Mouse (Mus musculus): ENCODE measurements around the gene Mxra7. TPM values are rescaled to one million over a fixed set of nuclear protein-coding genes. Genes with fewer than 3 reads are reported as not detected.
A peak's percentile ranks its signal among the peaks of the same experiment; 100 is the strongest.

Mxra7 gene
- total RNA-seq, 1 experiment from 2014 or later: 0.46 TPM

DNA sequence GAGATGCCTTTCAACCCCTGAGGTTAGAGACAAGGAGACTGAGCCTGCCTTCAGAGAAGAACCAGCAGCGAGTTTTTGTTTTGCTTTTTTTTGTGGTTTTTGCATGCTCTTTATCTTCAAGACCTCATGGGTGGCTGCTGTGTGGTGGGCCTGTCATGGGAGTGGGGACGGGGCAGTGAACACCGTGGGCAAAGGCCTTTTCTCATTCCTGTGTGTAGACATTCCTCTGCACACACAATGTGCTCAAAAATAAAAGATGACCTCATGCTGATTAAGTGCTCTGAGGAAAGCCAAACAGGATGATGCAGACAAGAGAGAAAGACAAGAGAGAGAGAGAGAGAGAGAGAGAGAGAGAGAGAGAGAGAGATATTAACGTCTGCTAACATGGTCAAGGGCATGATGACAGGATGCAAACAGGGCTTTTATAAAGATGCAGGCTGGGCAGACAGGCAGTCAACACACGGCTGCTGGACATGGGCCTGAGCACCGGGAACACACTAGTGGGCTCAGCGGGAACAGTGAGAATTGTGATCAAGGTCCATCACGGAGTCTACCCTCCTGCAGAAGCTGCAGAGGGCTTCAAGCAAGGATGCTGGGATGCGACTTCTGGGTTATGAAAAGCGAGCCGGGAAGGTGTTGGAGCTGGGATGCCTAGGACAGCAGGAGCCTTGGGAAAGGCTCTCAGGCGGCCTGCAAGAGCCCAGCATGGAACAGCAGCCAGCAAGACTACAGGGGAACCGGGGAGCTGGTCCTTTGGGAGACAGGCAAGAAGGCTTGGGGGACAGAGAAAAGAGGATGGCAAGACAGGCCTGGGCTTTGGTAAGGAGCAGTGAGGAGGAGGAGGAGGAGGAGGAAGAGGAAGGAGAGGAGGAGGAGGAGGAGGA, 6.5 kb downstream of the Mxra7 start:
- ATAC-seq (replicated peaks; ENCODE audit: low read depth, poor library complexity, severe bottlenecking): no peak

DNA sequence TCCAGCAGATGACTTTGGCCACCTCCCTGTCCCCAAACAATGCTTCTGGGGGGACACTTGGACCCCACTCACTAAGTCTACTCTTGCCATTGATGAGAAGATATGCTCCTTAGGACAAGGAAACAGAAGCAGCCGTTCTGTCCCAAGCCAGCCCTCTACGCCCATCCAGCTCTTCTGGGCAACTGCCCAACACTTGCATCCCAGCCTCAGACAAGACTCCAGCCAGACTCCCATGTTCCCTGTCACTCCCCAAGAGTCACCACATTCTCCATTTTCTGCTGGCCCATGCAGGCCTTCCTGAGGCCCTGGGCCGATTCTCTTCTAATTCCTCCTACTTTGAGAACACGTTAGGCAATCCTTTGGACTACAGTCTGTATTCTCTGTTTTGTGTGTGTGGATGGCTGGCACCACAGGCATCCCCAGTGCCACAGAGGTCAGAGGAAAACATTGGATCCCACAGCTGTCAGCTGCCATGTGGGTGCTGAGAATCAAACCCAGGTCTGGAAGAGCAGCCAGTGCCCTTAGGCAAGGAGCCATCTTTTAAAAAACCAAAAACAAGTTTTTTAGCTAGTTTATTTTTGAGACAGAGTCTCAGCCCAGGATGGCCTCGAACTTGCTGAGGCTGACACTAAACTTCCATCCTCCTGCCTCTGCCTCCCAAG, 7.8 kb downstream of the Mxra7 start:
- no peak for ATAC-seq (replicated peaks; ENCODE audit: low read depth, poor library complexity, severe bottlenecking)

DNA sequence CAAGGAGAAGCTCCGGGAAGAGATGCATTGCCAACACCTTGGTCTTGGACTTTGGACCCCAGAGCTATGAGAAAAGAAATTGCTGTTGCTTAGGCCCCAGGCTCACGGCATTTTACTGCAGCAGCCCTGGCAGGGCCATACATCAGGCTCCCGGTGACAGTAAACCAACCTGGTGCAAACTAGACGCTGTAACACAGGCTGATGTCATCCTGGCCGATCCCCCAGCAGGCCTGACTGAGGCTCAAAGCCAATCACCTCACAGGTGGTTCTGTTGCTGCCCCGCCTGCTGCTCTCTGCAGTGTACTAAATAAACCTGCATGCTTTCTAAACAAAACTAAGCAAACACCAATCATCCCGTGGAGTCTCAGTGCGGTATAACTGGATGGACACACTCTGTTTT, 9.1 kb downstream of the Mxra7 start:
- no peak for ATAC-seq (replicated peaks; ENCODE audit: low read depth, poor library complexity, severe bottlenecking)

DNA sequence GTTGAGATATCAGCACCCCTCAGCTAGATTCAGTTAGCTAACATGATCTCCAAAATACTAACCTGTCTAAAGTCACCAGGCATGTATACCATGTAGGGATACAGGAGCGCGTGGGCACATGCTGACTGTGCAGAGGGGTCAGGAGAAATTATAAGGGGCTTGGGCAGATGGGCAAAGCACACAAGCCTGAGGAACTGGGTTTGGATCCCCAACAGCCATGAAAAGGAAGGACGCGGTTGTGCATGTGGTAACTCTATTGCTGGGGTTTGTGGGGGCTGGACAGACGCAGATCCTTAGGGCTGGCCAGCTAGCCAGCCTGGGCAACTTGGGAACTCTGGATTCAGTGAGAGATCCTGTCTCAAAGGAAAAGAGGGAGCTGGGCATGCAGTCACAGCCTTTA, 10.3 kb downstream of the Mxra7 start:
- ATAC-seq (replicated peaks; ENCODE audit: low read depth, poor library complexity, severe bottlenecking): no peak

DNA sequence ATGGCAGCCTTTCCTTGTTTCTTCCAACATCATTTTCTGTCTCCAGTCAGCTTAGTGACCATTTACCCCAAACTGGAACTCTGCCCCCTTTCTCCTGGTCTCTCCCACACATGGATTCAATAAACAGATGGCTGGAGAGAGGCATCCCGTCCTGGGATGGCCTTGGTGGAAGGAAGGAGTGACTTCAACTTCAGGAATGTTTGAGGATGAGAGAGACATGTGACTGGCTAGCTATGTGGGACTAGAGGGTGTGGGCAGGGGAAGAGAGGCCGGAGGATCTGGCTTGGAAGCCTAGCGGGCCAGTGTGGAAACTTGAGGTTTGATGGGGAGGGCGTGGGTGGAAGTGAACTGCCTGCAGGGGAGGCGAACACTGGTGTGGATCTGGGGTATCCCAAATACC, 11.1 kb downstream of the Mxra7 start:
- no peak for ATAC-seq (replicated peaks; ENCODE audit: low read depth, poor library complexity, severe bottlenecking)

DNA sequence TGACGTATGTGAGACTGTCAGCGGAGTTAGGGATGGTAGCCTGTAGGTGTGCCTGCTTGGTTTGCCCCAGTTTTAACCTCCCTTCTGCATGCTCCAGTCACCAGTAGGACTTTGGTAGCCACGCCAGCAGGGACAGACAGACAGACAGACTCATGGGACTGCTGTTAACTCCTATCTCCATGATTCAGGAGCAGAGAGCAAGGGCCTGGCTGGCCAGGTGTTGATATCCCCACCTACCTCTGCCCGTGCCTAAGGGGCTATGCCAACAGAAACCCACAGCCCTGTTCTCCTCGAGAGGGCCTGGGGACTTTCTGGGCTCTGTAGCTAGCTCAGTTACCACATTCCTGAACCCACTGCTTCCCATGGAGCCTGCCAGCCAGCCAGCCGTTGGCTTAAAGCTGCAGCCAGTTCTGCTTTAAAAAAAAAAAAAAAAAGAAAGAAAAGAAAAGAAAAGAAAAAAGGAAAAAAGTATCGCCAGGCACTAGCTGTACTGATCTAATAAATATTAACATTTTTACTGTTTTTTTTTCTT, 12.9 kb downstream of the Mxra7 start:
- no peak for ATAC-seq (replicated peaks; ENCODE audit: low read depth, poor library complexity, severe bottlenecking)

DNA sequence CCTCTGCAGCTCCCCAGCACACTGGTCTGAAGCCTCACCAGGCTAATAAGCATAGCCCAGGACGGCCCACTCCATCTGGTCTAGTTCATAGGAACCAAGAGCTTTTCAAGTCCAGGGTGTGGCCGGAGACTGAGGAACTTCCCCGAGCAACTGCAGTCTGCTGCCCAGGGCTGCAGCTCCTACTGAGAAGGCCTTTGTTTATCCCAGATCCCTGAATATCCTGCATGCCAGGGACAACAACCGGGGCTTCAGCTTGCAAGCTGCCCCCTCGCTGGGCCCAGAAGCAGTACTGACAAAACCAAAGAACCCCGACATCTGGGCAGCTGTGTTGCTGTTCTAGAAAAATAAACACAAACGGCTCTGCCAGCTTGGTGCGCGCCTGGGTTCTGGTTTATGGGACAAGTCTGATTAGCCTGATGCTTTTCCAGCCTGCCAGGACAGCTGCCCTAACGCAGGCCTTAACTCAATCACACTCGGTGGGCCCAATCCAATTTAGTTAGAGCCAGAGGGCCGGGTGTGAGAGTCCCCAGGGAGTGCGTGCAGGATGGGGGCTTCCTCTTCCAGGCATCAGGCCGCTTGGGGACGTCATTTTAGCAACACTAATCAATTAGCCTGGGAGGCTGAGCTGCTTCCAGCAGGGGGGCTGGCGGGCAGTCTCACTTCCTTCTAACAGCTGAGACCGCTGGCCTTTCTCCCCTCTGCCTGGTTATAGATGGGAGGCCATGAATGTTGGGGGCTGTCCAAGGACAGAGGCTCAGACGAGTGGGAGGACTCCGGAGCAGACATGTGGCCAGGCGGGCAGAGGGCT, 13.6 kb downstream of the Mxra7 start:
- ATAC-seq (replicated peaks; ENCODE audit: low read depth, poor library complexity, severe bottlenecking): peak; percentile 19; the same call in 1 of the 2 replicates

DNA sequence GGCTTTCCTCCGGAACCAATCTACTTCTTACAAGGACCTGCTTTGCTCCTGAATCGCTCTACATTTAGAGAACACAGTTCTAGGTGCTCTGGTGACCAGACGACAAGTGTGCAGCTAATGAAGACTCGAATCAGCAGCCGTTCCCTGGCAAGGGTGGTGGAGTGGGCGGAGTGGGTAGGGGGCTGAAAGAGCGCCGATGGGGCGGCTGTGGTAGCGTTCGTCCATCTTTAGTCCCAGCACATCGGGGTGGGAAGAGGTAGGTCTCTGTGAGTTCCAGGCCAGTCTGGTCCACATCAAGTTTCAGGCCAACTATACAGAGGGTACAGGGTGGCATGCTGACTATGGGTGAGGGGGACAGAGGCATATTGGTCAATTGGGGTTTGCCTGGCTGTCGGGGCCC, 14.2 kb downstream of the Mxra7 start:
- ATAC-seq (replicated peaks; ENCODE audit: low read depth, poor library complexity, severe bottlenecking): no peak

DNA sequence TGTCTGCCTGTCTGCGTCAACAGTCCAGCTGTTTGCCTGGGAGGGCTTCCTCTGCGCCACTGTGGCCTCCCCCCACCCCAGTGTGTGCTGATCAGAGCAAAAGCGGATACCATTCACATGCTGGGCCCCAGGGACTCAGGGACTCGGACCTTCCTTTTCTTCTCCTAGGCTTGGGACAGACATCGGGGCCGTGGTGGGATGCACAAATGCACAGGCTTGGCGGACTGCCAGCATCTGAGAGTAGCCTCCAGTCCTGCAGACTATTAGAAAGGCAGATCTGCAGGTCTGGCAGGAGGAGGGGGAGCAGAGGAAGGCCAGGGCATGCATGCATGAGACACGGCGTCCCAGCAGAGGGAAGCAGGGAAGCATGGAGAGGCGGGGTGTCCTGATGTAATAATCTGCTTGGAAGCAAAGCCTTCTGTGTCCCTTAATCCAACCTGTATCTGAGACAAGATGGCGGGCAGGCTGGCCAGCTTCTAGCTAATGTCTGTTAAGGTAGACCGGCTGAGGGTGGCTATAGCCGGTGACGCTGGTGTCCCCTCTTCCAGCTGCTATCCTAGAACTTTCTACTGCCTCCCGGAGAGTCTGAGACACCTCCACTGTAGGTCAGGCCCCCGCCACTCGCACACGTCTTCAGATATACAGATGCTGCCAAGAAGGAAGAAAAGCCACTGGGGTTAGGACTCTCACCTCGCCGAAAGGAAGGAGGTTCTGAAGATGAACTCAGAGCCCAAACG, 14.9 kb downstream of the Mxra7 start:
- no peak for ATAC-seq (replicated peaks; ENCODE audit: low read depth, poor library complexity, severe bottlenecking)

DNA sequence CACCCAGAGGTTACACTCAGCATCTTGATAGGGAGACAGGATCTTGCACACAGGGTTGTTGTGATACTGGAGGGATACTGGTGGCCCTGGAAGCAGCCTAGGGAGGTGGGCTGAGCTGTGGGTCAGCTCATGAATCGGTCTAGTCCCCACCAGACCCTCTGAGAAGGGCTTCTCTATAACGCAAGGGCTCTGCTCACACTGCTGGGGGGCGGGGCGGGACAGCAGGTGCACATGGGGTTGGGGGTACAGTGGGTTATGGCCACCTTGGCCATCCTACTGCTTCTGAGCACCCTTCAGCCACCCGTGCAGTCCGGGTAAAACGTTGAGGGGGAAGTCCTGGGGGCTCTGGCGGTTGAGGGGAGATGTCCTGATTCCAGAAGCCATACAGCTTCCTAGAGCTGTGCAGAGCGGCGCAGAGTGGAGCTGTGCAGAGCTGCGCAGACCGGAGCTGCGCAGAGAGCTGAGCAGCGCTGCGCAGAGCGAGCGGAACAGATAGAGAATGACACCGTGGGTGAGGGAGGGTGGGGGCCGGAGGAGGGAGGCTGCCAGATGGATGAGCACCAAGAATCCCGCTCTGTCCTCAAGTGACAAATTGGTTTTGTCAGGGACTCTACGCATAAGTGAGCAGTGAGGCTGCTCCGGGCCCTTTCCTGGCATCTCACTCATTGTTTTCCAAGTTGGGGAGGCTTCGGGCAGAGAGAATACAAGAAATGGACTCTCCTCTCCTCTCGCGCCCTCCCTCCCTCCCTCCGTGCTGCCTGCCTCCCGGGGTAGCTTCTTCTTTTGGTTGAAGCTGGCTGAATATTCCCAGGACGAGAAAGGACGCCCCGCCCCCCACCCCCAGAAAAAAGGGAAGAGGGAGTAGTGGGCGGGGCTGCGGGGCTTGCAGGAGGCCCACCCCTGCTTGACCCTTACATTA, 16.6 kb downstream of the Mxra7 start:
- ATAC-seq (replicated peaks; ENCODE audit: low read depth, poor library complexity, severe bottlenecking): peak; percentile 72

DNA sequence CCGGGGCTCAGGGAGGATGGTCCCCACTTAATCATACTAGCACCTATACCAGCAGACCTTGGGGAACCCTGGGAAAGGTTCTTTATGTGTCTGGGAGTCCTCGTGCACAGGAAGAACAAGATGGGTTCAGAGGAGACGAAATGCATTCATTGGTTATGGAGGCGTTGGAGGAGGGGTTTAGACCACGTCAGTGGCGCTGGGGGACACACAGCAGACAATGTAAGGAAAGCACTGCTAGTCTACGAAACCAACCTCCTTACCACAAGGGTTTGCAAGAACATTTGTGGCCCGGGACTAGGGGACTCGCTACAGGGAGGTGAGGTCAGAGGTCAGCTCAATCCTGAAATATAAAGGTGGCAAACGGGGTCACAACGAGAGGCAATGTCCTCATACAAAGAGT, 17.3 kb downstream of the Mxra7 start:
- ATAC-seq (replicated peaks; ENCODE audit: low read depth, poor library complexity, severe bottlenecking): no peak

DNA sequence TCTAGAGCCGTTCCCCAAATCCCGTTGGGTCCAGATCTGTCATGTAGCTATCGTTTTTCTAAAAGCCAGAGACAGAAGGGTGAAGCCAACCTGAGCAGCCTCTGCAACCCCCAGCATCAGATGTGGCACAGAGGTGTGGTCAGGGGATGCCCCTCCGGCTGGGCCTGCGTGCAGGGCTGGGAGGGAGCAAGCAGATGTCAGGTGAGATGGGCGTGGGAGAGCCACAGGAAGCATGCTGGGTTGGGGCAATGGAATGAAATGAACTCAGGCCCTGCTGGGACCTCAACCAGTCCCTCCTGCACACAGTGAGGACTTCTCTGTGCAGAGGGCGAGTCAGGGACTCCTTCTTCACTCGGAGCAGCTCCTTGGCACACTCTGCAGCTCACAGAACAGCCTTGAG, 18.3 kb downstream of the Mxra7 start:
- no peak for ATAC-seq (replicated peaks; ENCODE audit: low read depth, poor library complexity, severe bottlenecking)

DNA sequence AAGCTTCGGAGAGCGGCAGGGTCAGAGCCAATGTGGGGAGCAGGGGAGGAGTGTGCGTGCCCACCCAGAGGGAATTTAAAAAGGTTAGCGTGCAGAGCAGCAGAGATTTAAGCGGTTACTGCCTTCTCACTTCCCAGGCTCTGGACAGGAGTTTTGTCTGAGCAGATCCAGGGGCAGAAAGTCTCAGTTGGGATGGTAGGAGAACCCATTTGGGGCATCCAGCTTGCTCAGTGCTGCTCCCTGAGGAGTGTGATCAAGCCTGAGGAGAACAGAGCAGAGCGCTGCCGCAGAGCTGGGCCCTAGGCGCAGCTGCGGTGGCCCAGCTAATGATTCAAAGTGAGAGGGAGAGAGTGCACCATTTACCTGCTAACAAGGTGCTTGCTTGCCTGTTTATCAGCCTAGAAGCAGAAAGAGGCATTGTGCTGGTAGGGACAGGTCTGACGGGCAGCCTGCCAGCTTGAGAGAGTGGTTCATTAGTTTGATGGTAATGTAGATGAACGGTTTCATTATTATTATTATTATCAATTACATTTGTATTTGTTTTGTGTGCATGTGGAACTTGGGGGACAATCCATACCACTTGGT, 18.9 kb downstream of the Mxra7 start:
- ATAC-seq (replicated peaks; ENCODE audit: low read depth, poor library complexity, severe bottlenecking): no peak

DNA sequence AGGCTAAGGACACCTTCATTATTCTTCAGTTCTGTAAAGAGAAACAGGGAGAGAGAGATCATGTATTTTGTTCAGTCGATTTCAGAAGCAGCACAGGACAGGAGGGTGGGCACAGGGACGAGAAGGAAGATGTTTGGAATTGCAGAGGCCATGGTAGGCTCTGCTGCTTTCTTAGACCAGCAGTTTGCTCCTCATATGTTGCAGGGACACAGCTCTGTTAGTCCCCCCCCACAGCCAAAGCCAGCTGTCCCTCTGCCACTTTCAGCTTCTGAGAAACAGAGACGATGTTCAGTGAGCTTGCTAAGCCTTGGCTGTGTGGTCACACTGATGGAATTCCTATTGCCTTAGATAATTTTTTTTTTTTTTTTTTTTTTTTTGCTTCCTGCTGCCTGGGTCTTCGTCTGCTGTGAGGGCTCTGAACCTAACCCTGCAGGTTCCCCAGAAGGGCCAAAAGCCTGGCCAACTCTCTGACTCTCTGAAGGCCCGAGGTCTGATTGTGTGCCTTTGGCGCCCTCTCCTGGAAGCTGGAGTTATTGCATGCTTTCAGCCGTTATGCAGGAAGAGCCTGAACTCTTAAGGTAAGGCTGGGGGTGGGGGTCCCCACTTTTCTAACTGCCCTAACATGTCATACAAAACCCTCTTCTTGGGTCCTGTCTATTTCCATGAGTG, 19.8 kb downstream of the Mxra7 start:
- ATAC-seq (replicated peaks; ENCODE audit: low read depth, poor library complexity, severe bottlenecking): peak; percentile 77

DNA sequence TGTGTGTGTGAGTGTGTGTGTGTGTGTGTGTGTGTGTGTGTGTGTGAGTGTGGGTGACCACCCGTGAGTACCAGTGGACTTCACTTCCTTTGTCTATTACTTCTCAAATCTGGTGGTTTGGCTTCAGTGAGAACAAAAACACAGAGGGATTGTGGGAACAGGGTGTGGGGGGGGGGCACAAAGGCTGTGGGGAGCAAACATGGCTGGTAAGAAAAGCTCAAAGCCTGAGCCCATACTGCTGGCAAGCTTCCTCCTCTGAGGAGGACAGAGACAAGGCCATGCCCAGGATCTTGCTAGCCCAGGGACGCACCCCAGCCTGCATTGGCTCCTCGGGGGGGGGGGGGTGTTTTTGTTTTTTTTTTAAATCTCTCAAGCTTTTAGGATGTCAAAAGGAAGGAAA, 20.3 kb downstream of the Mxra7 start:
- no peak for ATAC-seq (replicated peaks; ENCODE audit: low read depth, poor library complexity, severe bottlenecking)

DNA sequence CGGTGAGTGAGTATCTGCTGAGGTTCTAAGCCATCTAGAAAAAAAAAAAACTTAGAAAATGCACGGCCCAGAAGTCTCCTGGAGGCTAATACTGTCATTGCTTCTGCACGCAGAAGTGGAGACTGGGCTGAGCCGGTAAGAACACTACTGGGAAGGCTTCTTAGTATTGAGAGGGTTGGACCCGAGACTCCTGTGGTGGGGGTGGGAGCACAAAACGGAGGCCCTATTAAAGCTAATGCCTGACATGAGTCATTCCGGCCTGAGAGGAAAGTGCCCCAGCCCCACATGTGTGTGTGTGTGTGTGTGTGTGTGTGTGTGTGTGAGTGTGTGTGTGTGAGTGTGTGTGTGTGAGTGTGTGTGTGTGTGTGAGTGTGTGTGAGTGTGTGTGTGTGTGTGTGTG, 20.7 kb downstream of the Mxra7 start:
- ATAC-seq (replicated peaks; ENCODE audit: low read depth, poor library complexity, severe bottlenecking): no peak

DNA sequence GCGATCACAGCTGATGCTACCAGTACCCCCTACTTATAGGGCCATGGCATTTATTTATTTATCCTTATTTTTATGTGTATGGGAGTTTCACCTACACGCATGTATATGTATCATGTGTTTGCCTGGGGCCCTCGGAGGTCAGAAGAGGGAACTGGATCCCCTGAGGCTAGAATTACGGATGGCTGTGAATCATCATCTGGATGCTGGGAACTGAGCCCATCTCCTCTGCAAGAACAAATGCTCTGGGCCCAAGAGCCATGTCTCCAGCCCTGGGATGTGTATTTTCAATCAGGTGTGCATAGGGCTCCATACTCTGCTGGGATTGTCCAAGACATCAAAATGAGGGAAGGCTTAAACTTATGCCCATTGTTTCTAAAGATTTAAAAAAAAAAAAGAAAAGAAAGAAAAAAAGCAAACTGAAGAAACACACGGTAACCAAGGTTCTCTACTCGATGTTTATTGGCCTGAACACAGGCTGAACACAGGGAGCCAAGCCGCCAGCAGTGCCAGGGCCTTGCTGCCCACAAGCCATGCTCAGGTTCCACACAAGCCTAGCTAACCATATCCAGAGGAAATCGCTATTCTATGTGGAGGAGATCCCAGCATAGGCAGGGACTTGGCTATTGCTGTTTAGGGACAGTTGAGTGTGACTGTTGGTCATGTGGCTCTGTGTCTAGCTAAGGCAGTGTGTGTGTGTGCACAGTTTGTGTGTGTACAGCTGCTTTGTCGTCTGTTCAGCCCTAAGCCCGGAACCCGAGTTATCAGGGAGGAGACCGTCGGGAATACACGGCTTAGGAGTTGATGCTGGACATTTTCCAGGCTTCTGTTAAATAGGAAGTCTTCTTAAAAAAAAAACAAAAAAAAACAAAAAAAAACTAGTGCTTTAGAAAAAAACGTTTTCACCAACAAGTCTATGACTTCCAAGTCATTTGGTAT, 21.4 kb downstream of the Mxra7 start:
- no peak for ATAC-seq (replicated peaks; ENCODE audit: low read depth, poor library complexity, severe bottlenecking)

Measured in common myeloid progenitor, adult 5-6 weeks (primary cell).